Mouse (Mus musculus) heart, adult 2 months (tissue): ENCODE data around the gene Fhit. TPM values are rescaled to one million over a fixed set of nuclear protein-coding genes. Genes with fewer than 3 reads are reported as not detected.

Experiments
- DNase-seq, 2 experiments: peaks; one replicate each; pipeline ENCODE4 v3.0.0; 2021
- H3K27ac ChIP-seq: fragments of 200-600 bp; 2 replicates; pipeline ENCODE4 v1.8.1; 2022
- H3K27me3 ChIP-seq: fragments of 200-500 bp; 2 replicates; pipeline ENCODE4 v1.6.1; 2012; ENCODE audit warnings: mild to moderate bottlenecking, low read length, inconsistent platforms, mixed read lengths; ENCODE audit not compliant: control insufficient read depth, insufficient read depth
- H3K36me3 ChIP-seq: fragments of 200-500 bp; 2 replicates; pipeline ENCODE4 v1.6.1; 2012; ENCODE audit warnings: low read length, inconsistent platforms; ENCODE audit not compliant: control insufficient read depth, insufficient read depth
- H3K4me1 ChIP-seq: fragments of 200-500 bp; 2 replicates; pipeline ENCODE4 v1.6.1; 2011; ENCODE audit warnings: low read length; ENCODE audit not compliant: control insufficient read depth, insufficient read depth
- H3K4me3 ChIP-seq: fragments of 200-600 bp; 2 replicates; pipeline ENCODE4 v1.8.1; 2022
- H3K79me2 ChIP-seq: fragments of 200-500 bp; replicated peaks from 2 replicates; pipeline ENCODE4 v1.6.1; 2012; ENCODE audit warnings: mild to moderate bottlenecking, inconsistent platforms, low read length, moderate library complexity, mixed read lengths; ENCODE audit not compliant: control insufficient read depth, insufficient read depth
- H3K9ac ChIP-seq: fragments of 200-500 bp; 2 replicates; pipeline ENCODE4 v1.6.1; 2012; ENCODE audit warnings: low read depth, mild to moderate bottlenecking, control low read depth, inconsistent platforms, low read length, mixed read lengths
- CTCF ChIP-seq: fragments of 200-600 bp; IDR thresholded peaks from 2 replicates; pipeline ENCODE4 v1.8.1; 2022; ENCODE audit warnings: antibody characterized with exemption, mild to moderate bottlenecking, moderate library complexity
- EP300 ChIP-seq: fragments of 200-500 bp; IDR thresholded peaks from 2 replicates; pipeline ENCODE4 v1.6.1; 2011; ENCODE audit warnings: low read depth, low read length, control low read depth; ENCODE audit not compliant: insufficient read depth
- POLR2A ChIP-seq: fragments of 200-500 bp; IDR thresholded peaks from 2 replicates; pipeline ENCODE4 v1.6.1; 2011; ENCODE audit warnings: mild to moderate bottlenecking, low read depth, low read length, control low read depth; ENCODE audit not compliant: insufficient read depth
- WGBS: fragments of 180-500 bp; shearing (Covaris S2); methylation state at CpG from one replicate; pipeline ENCODE4 v1.1.7; 2018; 5-methylcytosine and 5-hydroxymethylcytosine counted together
- intact Hi-C: fragments of 180-260 bp; cut with DNase I; formaldehyde crosslinking; loops from one replicate; pipeline ENCODE4 v1.15.1; 2025
- polyA plus RNA-seq: library from polyadenylated mRNA; depleted of rRNA; stranded (reverse); fragments of >200 nt; gene quantifications from 2 replicates; pipeline ENCODE4 v1.2.3, GENCODE M21; 2012; rRNA removed
- total RNA-seq, 2 experiments: library from RNA; stranded (reverse); gene quantifications; 2 replicates each; pipeline ENCODE4 v1.2.3; 2021

Gene Fhit
- total and polyA plus RNA-seq, 3 experiments, result 1.7 to 2.3 (median 1.7) TPM

- H3K36me3 ChIP-seq, result no peaks in the 10 kb centered on the region
- no peaks in the 10 kb centered on the region for H3K27me3 ChIP-seq
- no peaks in the 10 kb centered on the region; the same call in 1 of the 2 replicates for H3K4me1 ChIP-seq
- H3K27ac ChIP-seq, result no peak overlapping the region
- DNase-seq, result no peak
- H3K4me3 ChIP-seq, result no peak overlapping the region
- H3K9ac ChIP-seq, result no peak overlapping the region
- no peaks in the 10 kb centered on the region for H3K79me2 ChIP-seq
- WGBS, result 85% methylated on average over 1 of the region's 1 CpGs
- TF ChIP-seq POLR2A, result no peak
- TF ChIP-seq EP300, result no peak
- TF ChIP-seq CTCF, result no peak
- intact Hi-C loops, result no loop called here
These were observed 1652.2 kb downstream of the Fhit start for GRCm38 (mm10) chr14:9509678-9510077.

Other genes starting within 250 kb of the Fhit start
- 1 to 10 TPM; 1.1 to 1.2 TPM for gene Gm3839, start 194.7 kb upstream of the Fhit start, total RNA-seq
- gene Gm3839, start 194.7 kb upstream of the Fhit start, polyA plus RNA-seq, result 1.8 and 2.0 TPM in 2 replicates